Mouse (Mus musculus) thymus, adult 2 months (tissue): ENCODE data around the gene Tenm4.

Experiments used
- CTCF ChIP-seq: fragments of 200-500 bp; IDR thresholded peaks from 2 replicates; pipeline ENCODE4 v1.5.1; 2012; ENCODE audit warnings: mild to moderate bottlenecking, control low read depth, low read length, moderate library complexity, borderline replicate concordance; ENCODE audit not compliant: control insufficient read depth, poor library complexity, insufficient read depth; ENCODE audit errors: extremely low read depth
- POLR2A ChIP-seq: fragments of 200-500 bp; IDR thresholded peaks from 2 replicates; pipeline ENCODE4 v1.6.1; 2012; ENCODE audit warnings: mild to moderate bottlenecking, low read length, control low read depth, moderate library complexity; ENCODE audit not compliant: control insufficient read depth, poor library complexity, insufficient read depth; ENCODE audit errors: extremely low read depth

DNA sequence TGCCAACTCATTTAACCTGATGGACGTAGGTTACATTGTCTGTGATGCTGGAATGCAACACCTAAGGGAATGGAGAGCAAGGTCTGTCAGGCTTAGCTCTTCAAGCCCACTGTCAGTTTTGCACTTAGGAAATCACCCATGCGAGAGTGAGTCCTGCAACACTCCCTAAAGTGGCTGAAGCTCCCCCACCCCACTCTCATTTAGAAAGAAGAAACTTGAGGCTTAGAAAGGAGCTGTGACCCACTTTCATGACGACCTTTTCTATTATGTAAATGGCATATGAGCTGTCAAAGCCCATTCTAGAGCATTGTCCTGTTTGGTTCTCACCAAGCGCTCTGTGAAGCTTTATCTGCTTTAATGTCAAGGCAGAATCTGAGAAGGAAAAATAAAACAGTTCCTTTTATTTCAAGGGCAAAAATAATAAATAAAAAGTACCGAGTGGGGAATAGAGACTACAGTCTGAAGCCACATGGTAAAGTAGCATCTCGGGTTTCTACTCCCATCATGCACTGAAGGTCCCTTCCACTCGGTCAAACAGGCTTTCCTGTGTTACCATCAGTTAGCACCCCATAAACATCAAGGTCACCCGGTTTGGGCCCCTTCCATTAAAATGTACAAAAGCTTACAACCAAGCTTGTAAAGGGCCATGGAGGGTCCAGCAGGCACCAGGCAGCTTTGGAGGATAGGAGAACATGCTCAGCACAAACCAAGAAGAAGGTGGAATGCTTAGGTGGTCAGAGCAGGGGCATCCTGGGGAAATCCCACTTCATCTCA is 621.6 kb downstream of the Tenm4 start:
- no peak for TF ChIP-seq CTCF
- no peak for TF ChIP-seq POLR2A
